Mouse (Mus musculus): Measurements from ENCODE around the gene Noc2l. TPM values are rescaled to one million over a fixed set of nuclear protein-coding genes. Genes with fewer than 3 reads are reported as not detected.

Noc2l gene
- polyA plus RNA-seq, 1 experiment from 2014 or later = 19.9 TPM

DNA sequence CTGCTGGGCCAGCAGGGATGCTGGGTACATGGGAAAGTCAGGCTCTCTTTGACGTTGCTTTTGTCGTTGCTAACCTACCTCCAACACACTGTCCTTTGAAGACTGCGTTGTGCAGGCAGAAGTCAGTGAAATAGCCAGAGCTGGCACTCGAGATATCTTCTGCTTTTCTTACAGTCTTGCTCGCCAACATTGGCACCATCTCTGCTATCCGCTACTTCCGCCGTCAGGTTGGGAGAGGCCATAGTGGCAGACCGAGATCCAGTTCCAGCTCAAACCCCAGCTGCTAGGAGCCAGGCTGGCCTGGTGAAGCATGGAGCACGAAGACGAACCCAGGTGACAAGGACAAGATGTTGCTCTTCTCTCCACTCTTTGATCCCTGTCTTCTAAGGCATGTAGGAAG is 15.9 kb upstream of the Noc2l start:
- WGBS = 91% methylated on average over 11 of the region's 11 CpGs
- H3K36me3 ChIP-seq (ENCODE audit: control insufficient read depth, insufficient read depth) = peaks cover 13% of the 10 kb centered on the region; the same call in 1 of the 2 replicates
- H3K4me3 ChIP-seq (ENCODE audit: low read depth, low read length) = no peak overlapping the region
- H3K4me2 ChIP-seq (replicated peaks; ENCODE audit: low read depth) = no peak overlapping the region
- no peak for ATAC-seq
- no peak for TF ChIP-seq CTCF (IDR thresholded peaks at IDR 0.05; ENCODE audit: low read depth)
- no peaks in the 10 kb centered on the region for H3K4me1 ChIP-seq (replicated peaks; ENCODE audit: control insufficient read depth, insufficient read depth, low read length)
- no peaks in the 10 kb centered on the region for H3K9me3 ChIP-seq (ENCODE audit: control insufficient read depth)
- no peaks in the 10 kb centered on the region for H3K27me3 ChIP-seq (replicated peaks; ENCODE audit: control insufficient read depth, insufficient read depth, low read length)
- H3K27ac ChIP-seq (ENCODE audit: low read depth, low read length) = no peak overlapping the region
- no peak overlapping the region for H3K9ac ChIP-seq (ENCODE audit: low read depth, low read length)

DNA sequence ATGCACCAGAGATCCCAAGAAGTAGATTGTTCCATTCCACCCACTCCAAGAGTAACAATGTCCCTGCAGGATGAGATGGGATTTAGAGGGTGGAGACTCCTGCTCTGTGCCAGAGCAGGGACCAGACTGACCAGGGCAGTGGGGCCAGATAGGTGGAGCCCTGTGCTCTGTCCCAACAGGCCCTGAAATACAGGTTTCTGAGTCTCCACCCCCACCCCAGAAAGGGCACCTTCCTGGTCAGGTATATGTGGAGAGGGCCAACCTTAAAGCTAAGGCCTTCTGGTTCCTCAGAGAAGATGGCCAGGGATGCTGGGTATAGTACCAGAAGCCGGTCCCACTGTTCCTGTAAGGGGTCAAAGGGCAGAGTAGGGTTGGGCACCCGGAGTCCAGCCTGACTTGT is 11.5 kb upstream of the Noc2l start:
- Histone ChIP-seq H3K27ac (ENCODE audit: low read depth, low read length) (no peak overlapping the region), H3K4me2 (replicated peaks; ENCODE audit: low read depth) (no peak overlapping the region), H3K9ac (ENCODE audit: low read depth, low read length) (no peak overlapping the region), H3K36me3 (ENCODE audit: control insufficient read depth, insufficient read depth) (peaks cover 13% of the 10 kb centered on the region; the same call in 1 of the 2 replicates), H3K9me3 (ENCODE audit: control insufficient read depth) (no peaks in the 10 kb centered on the region), H3K27me3 (replicated peaks; ENCODE audit: control insufficient read depth, insufficient read depth, low read length) (no peaks in the 10 kb centered on the region), H3K4me1 (replicated peaks; ENCODE audit: control insufficient read depth, insufficient read depth, low read length) (0 out of 2 replicates have a peak, but pooled peaks cover 5% of the 10 kb centered on the region), H3K4me3 (ENCODE audit: low read depth, low read length) (no peak overlapping the region)
- no peak for TF ChIP-seq CTCF (IDR thresholded peaks at IDR 0.05; ENCODE audit: low read depth)
- ATAC-seq = no peak
- 50% methylated on average over 2 of the region's 2 CpGs for WGBS

DNA sequence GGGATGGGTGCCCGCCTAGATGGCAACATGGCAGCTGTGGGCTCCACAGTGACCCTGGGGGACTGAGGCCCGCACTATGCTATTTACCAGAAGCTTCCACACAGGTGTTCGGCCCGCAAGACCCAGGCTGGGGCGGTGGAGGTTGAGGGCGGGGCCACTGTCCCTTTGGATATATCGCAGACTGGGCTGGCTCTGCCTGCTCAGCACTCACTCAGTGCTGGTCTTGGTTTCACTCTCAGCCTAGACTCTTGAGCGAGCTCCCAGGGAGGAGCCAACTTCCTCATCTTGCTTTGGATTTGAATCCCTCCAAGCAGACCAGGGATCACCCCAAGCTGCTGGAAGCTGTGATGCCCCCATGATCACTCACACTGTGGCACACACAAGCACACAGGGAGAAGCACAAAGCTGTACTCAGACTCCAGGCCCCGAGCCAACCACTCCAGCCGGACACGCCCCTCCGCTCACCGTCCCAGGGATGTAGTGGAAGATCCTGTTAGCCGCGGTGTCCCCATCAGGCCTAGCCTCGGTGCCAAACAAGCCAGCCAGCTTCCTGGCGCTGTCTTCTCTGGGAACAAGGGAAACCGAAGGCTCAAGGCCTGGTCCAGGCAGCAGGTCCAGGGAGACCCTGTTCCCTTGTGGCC is 7.9 kb upstream of the Noc2l start:
- H3K9me3 ChIP-seq (ENCODE audit: control insufficient read depth) = no peaks in the 10 kb centered on the region
- H3K4me2 ChIP-seq (replicated peaks; ENCODE audit: low read depth) = peak overlapping the region; percentile 71
- WGBS = 29% methylated on average over 18 of the region's 18 CpGs
- peak overlapping the region; percentile 8; the same call in 1 of the 2 replicates for H3K9ac ChIP-seq (ENCODE audit: low read depth, low read length)
- H3K27ac ChIP-seq (ENCODE audit: low read depth, low read length) = peak overlapping the region; percentile 50; the same call in 1 of the 2 replicates
- H3K36me3 ChIP-seq (ENCODE audit: control insufficient read depth, insufficient read depth) = peaks cover 19% of the 10 kb centered on the region
- no peaks in the 10 kb centered on the region for H3K27me3 ChIP-seq (replicated peaks; ENCODE audit: control insufficient read depth, insufficient read depth, low read length)
- TF ChIP-seq CTCF (IDR thresholded peaks at IDR 0.05; ENCODE audit: low read depth) = no peak
- ATAC-seq = peak; percentile 56
- peak overlapping the region; percentile 38 for H3K4me3 ChIP-seq (ENCODE audit: low read depth, low read length)
- 0 out of 2 replicates have a peak, but pooled peaks cover 5% of the 10 kb centered on the region for H3K4me1 ChIP-seq (replicated peaks; ENCODE audit: control insufficient read depth, insufficient read depth, low read length)

DNA sequence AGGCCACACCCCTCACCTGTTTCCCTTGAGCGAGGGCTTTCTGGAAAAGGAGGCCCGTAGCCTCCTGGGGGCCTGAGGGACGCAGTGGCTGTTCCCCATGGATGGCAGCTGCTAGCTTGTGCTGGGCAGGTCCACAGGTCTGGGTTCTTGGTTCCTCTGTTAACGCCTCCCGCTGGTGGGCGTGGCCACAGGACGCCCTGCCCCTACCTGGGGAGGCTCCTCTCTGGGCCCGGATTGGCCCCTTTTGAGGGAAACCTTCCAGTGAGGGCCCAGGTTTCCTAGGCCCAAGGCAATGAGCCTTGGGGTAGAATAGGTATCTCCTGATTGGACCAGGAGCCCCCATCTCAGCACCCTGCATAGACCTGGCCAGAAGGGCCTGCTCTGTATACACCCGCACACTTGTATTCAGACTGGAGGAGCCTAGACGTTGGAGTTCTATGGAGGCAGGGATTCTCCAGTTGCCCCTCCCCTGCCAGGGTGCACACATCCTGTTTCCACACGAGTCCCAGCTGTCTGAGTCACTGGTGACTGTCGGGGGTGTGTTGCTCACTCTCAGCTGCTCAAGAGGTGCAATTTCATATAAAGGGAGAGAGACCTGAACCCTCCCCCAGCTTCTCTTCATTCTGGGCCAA is 7.3 kb upstream of the Noc2l start:
- Histone ChIP-seq H3K4me3 (ENCODE audit: low read depth, low read length) (peak overlapping the region; percentile 38), H3K9ac (ENCODE audit: low read depth, low read length) (peak overlapping the region; percentile 8; the same call in 1 of the 2 replicates), H3K9me3 (ENCODE audit: control insufficient read depth) (no peaks in the 10 kb centered on the region), H3K27me3 (replicated peaks; ENCODE audit: control insufficient read depth, insufficient read depth, low read length) (no peaks in the 10 kb centered on the region), H3K4me2 (replicated peaks; ENCODE audit: low read depth) (peak overlapping the region; percentile 71), H3K36me3 (ENCODE audit: control insufficient read depth, insufficient read depth) (peaks cover 23% of the 10 kb centered on the region), H3K27ac (ENCODE audit: low read depth, low read length) (no peak overlapping the region), H3K4me1 (replicated peaks; ENCODE audit: control insufficient read depth, insufficient read depth, low read length) (0 out of 2 replicates have a peak, but pooled peaks cover 5% of the 10 kb centered on the region)
- no peak for TF ChIP-seq CTCF (IDR thresholded peaks at IDR 0.05; ENCODE audit: low read depth)
- WGBS = 22% methylated on average over 12 of the region's 12 CpGs
- peak; percentile 64 for ATAC-seq

DNA sequence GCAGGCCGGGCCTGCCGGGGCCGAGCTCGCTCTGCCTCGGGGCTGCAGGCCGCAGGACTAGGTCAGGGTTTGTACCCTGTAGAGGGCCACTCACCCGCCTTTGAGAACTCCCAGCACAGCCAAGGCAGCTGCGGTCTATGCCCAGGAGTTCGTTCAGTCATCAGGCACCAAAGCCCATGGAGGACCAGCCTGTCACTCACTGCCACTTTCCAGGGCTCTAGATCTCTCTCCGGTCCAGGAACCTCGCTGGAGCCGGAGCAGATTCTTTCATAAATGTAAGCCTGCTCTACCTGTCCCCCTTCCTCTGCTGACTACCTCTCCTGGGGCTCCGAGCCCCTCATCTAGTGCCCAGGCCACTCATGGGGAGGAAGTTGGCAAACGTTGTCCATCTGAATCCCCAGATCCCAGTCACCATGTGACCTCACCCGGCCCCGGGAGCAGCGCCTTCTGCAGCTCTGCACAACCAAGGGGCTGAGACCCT is 1.7 kb upstream of the Noc2l start:
- H3K9ac ChIP-seq (ENCODE audit: low read depth, low read length) = peak overlapping the region; percentile 49
- no peak for ATAC-seq
- H3K4me1 ChIP-seq (replicated peaks; ENCODE audit: control insufficient read depth, insufficient read depth, low read length) = 0 out of 2 replicates have a peak, but pooled peaks cover 4% of the 10 kb centered on the region
- H3K36me3 ChIP-seq (ENCODE audit: control insufficient read depth, insufficient read depth) = peaks cover 27% of the 10 kb centered on the region
- WGBS = 12% methylated on average over 17 of the region's 17 CpGs
- TF ChIP-seq CTCF (IDR thresholded peaks at IDR 0.05; ENCODE audit: low read depth) = no peak
- no peak overlapping the region for H3K27ac ChIP-seq (ENCODE audit: low read depth, low read length)
- H3K4me2 ChIP-seq (replicated peaks; ENCODE audit: low read depth) = peak overlapping the region; percentile 94
- no peaks in the 10 kb centered on the region for H3K9me3 ChIP-seq (ENCODE audit: control insufficient read depth)
- H3K4me3 ChIP-seq (ENCODE audit: low read depth, low read length) = peak overlapping the region; percentile 77
- no peaks in the 10 kb centered on the region for H3K27me3 ChIP-seq (replicated peaks; ENCODE audit: control insufficient read depth, insufficient read depth, low read length)

DNA sequence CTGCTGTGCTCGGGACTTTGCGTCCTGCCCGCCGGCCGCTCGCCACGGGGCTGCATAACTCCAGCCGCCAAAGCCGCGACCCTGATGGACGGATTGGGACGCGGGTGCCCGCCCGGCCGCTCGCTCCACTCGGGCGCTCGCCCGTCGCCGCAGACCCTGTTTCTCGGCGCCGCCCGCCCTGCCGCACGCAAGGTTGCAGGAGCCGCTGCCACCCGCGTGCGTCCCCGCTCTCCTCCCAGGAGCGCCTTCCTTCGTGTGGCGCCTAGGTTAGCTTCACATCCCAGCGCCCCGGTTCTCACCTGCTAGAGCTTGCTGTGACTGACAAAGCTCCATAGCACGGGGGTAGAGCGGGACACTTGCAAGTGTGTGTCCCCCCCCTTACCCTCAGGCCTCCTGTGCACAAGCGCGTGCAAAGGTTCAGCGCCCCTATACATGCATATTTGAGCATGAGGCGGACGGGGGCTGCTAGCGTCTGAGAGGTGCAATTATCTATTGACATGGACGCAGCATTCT is 1.1 kb upstream of the Noc2l start, which contains the start of gene Plekhn1:
TSS of gene Plekhn1 (minus strand) at position 157 of the 513 bp plus-strand sequence.
- H3K4me3 ChIP-seq (ENCODE audit: low read depth, low read length) = peak within 1 kb of the TSS; percentile 77
- peak within 1 kb of the TSS; percentile 67 for H3K9ac ChIP-seq (ENCODE audit: low read depth, low read length)
- peak; percentile 30; the same call in 1 of the 2 replicates for ATAC-seq
- H3K27me3 ChIP-seq (replicated peaks; ENCODE audit: control insufficient read depth, insufficient read depth, low read length) = no peaks in the 10 kb centered on the region
- H3K9me3 ChIP-seq (ENCODE audit: control insufficient read depth) = no peaks in the 10 kb centered on the region
- WGBS = under 1% methylated on average over 47 of the region's 48 CpGs
- peak within 1 kb of the TSS; percentile 94 for H3K4me2 ChIP-seq (replicated peaks; ENCODE audit: low read depth)
- no peak for TF ChIP-seq CTCF (IDR thresholded peaks at IDR 0.05; ENCODE audit: low read depth)
- H3K4me1 ChIP-seq (replicated peaks; ENCODE audit: control insufficient read depth, insufficient read depth, low read length) = 0 out of 2 replicates have a peak, but pooled peaks cover 4% of the 10 kb centered on the region
- peak within 1 kb of the TSS; percentile 68 for H3K27ac ChIP-seq (ENCODE audit: low read depth, low read length)
- H3K36me3 ChIP-seq (ENCODE audit: control insufficient read depth, insufficient read depth) = peaks cover 34% of the 10 kb centered on the region

Data from intestine, postnatal 0 days (tissue).